ENCODE assay signal across 9 mouse cellular contexts in the genomic region with DNA sequence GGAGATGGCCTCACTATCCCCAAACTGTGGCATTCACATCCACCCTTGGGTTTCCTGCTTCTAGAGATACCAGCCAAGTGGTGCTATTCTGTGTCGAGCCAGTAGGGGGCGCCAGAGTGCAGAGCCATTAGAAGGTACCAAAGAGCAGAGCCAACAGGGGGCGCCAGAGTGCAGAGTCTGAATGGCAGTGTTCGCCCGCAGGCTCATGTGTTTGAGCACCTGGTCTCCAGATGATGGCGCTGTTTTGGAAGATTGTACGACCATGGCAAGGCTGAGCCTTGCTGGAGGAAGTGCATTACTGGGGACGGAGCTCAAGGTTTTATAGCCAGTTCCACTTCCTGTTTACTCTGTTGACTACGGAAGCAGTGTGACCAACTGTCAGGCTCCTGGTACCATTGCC. TPM values are rescaled to one million over a fixed set of nuclear protein-coding genes. Genes with fewer than 3 reads are reported as not detected.
A peak's percentile ranks its signal among the peaks of the same experiment; 100 is the strongest.
DNase-seq lines count a peak whose midpoint lies in the region; ATAC-seq and TF ChIP-seq lines count a peak whose summit lies in the region.
"Had no signal": no experiment of that assay in that cellular context is flagged by ENCODE, and none has a peak within 500 bp of the region (broad histone marks: within the 10 kb centered on the region; RNA-seq: fewer than 3 reads in every experiment).

No protein-coding gene starts in this region.

- 24% methylated on average over 9 of the region's 9 CpGs for WGBS in liver, embryonic 12.5 days (ENCODE audit: insufficient replicate concordance)
- WGBS in limb, embryonic 10.5 days, result 47% methylated on average over 9 of the region's 9 CpGs

- peak; percentile 4; the same call in 1 of the 2 replicates for TF ChIP-seq RAD21 in MEL (IDR thresholded peaks at IDR 0.05; ENCODE audit: low read depth, low read length)

- H3K27ac ChIP-seq in liver, embryonic 12.5 days, result no peak overlapping the region
- H3K27ac ChIP-seq in MEL (ENCODE audit: control insufficient read depth, low read depth, low read length), result no peak overlapping the region
- H3K27ac ChIP-seq in limb, embryonic 10.5 days, result no peak overlapping the region
- H3K27ac ChIP-seq: midbrain, embryonic 12.5 days had no signal

- TF ChIP-seq CTCF in MEL (IDR thresholded peaks at IDR 0.05 in 2 of 3, conservative IDR thresholded peaks at IDR 0.05 in 1 of 3; ENCODE audit: control insufficient read depth in 1 of 3, insufficient read depth in 1 of 3, low read depth in 2 of 3, low read length in 3 of 3, poor library complexity in 1 of 3, severe bottlenecking in 1 of 3), result peak; percentile 59 to 79 (median 70)

- no peaks in the 10 kb centered on the region for H3K36me3 ChIP-seq in liver, embryonic 12.5 days
- no peaks in the 10 kb centered on the region for H3K36me3 ChIP-seq in MEL (ENCODE audit: control insufficient read depth in 1 of 2, insufficient read depth in 2 of 2, low read length in 2 of 2)
- H3K36me3 ChIP-seq in limb, embryonic 10.5 days, result no peaks in the 10 kb centered on the region
- H3K36me3 ChIP-seq: midbrain, embryonic 12.5 days had no signal

- TF ChIP-seq EP300 in MEL (IDR thresholded peaks at IDR 0.05; ENCODE audit: low read depth in 1 of 2, low read length in 2 of 2), result no peak

- no peak overlapping the region for H3K4me2 ChIP-seq in liver, embryonic 12.5 days
- H3K4me2 ChIP-seq: midbrain, embryonic 12.5 days had no signal

- no peak overlapping the region for H3K9ac ChIP-seq in liver, embryonic 12.5 days
- no peak overlapping the region for H3K9ac ChIP-seq in MEL (ENCODE audit: control insufficient read depth, low read depth, low read length, poor library complexity, severe bottlenecking)
- H3K9ac ChIP-seq: midbrain, embryonic 12.5 days had no signal

- no peak overlapping the region for H3K4me3 ChIP-seq in liver, embryonic 12.5 days
- H3K4me3 ChIP-seq in MEL (ENCODE audit: control insufficient read depth in 1 of 2, insufficient read depth in 1 of 2, low read depth in 2 of 2, low read length in 2 of 2), result no peak overlapping the region
- H3K4me3 ChIP-seq in limb, embryonic 10.5 days, result no peak overlapping the region
- H3K4me3 ChIP-seq: midbrain, embryonic 12.5 days had no signal

- H3K9me3 ChIP-seq in liver, embryonic 12.5 days (replicated peaks), result no peaks in the 10 kb centered on the region
- H3K9me3 ChIP-seq in MEL (replicated peaks; ENCODE audit: insufficient read depth, low read length), result no peaks in the 10 kb centered on the region
- no peaks in the 10 kb centered on the region for H3K9me3 ChIP-seq in limb, embryonic 10.5 days (replicated peaks)
- H3K9me3 ChIP-seq: midbrain, embryonic 12.5 days had no signal

- H3K79me2 ChIP-seq in MEL (ENCODE audit: control insufficient read depth, insufficient read depth, low read length, poor library complexity), result no peaks in the 10 kb centered on the region

- H3K27me3 ChIP-seq in liver, embryonic 12.5 days (replicated peaks), result no peaks in the 10 kb centered on the region
- H3K27me3 ChIP-seq in MEL (ENCODE audit: control insufficient read depth in 1 of 2, insufficient read depth in 2 of 2, low read length in 2 of 2), result no peaks in the 10 kb centered on the region
- no peaks in the 10 kb centered on the region for H3K27me3 ChIP-seq in limb, embryonic 10.5 days (ENCODE audit: low read depth, poor library complexity, severe bottlenecking)
- H3K27me3 ChIP-seq: midbrain, embryonic 12.5 days had no signal

- ATAC-seq in liver, embryonic 12.5 days, result no peak

- DNase-seq in liver, result peak; percentile 77
- DNase-seq in MEL (ENCODE audit: low read depth, low spot score), result peak; percentile 8
- DNase-seq in c-Kit-positive CD71-negative TER-119-negative erythroid progenitor cells, embryonic 14.5 days (ENCODE audit: low read depth), result peak; percentile 53
- DNase-seq in gastrocnemius, adult 8-10 months (ENCODE audit: low spot score in 2 of 2), result peak; percentile 26 to 43
- DNase-seq in limb, embryonic 10.5 days (ENCODE audit: low spot score), result peak; percentile 73
- DNase-seq in retina, postnatal 1 day, result peak; percentile 72

- no peaks in the 10 kb centered on the region for H3K4me1 ChIP-seq in liver, embryonic 12.5 days
- no peaks in the 10 kb centered on the region for H3K4me1 ChIP-seq in MEL (ENCODE audit: control insufficient read depth in 1 of 2, insufficient read depth in 2 of 2, low read length in 2 of 2)
- no peaks in the 10 kb centered on the region for H3K4me1 ChIP-seq in limb, embryonic 10.5 days
- H3K4me1 ChIP-seq: midbrain, embryonic 12.5 days had no signal

- no peak for TF ChIP-seq POLR2A in MEL (IDR thresholded peaks at IDR 0.05; ENCODE audit: control insufficient read depth in 1 of 2, insufficient read depth in 1 of 2, low read depth in 1 of 2, low read length in 2 of 2, poor library complexity in 1 of 2)

TF ChIP-seq in MEL, 35 proteins besides CTCF, POLR2A, EP300 and RAD21:
- no peak for TF ChIP-seq ZMIZ1 (IDR thresholded peaks at IDR 0.05; ENCODE audit: low read depth, low read length)
- TF ChIP-seq USF2 (IDR thresholded peaks at IDR 0.05; ENCODE audit: borderline replicate concordance in 1 of 2, insufficient read depth in 1 of 2, low read depth in 1 of 2, low read length in 2 of 2), result no peak
- TF ChIP-seq MYC (IDR thresholded peaks at IDR 0.05; ENCODE audit: low read depth, low read length), result no peak
- peak; percentile 9; the same call in 1 of the 2 replicates for TF ChIP-seq SMC3 (IDR thresholded peaks at IDR 0.05; ENCODE audit: low read depth, low read length)
- TF ChIP-seq CHD2 (IDR thresholded peaks at IDR 0.05; ENCODE audit: low read length), result no peak
TF ChIP-seq in MEL: peak in this region for 1.

RNA-seq across cellular contexts. Expression of gene Tmem233, which starts 33.5 kb away (rescaled TPM):
- not detected in 2 replicates for polyA plus RNA-seq in liver, embryonic 12.5 days (2016; fragmentation: Nextera tagmentation; extraction: Ambion mirVana)
- 5.4 and 6.0 TPM in 2 replicates for total RNA-seq in MEL (2012; rRNA removed)
- polyA plus RNA-seq in MEL (2012; ENCODE audit: insufficient read depth in 1 of 2, insufficient read length in 2 of 2, low read depth in 1 of 2, low replicate concordance in 2 of 2, missing spikeins in 1 of 2), result not detected
- total RNA-seq in gastrocnemius, adult 8-10 months (2022), result 100 to 1,000 TPM; 165 to 183 (median 166) TPM
- polyA plus RNA-seq in limb, embryonic 10.5 days (2016; fragmentation: Nextera tagmentation; extraction: Ambion mirVana), result not detected in 2 replicates
- total RNA-seq: heart, adult 18-20 months had no signal
- polyA plus RNA-seq: midbrain, embryonic 12.5 days had no signal

Comparison
In these comparisons a context has a peak if more than half of its experiments do, and no peak if none do; other contexts are left out.
1. DNase-seq: peak in every context shown above with its lines; median percentile 77 in liver; 73 in limb, embryonic 10.5 days; 72 in retina, postnatal 1 day; 53 in c-Kit-positive CD71-negative TER-119-negative erythroid progenitor cells, embryonic 14.5 days; 34 in gastrocnemius, adult 8-10 months; 8 in MEL.